ENCODE assay signal across 12 mouse cellular contexts in genomic region chr1:133255776-133256175, GRCm38 (mm10). TPM values are rescaled to one million over a fixed set of nuclear protein-coding genes. Genes with fewer than 3 reads are reported as not detected.
DNase-seq lines count a peak whose midpoint lies in the region; ATAC-seq and TF ChIP-seq lines count a peak whose summit lies in the region.
"Had no signal": no experiment of that assay in that cellular context is flagged by ENCODE, and none has a peak within 500 bp of the region (broad histone marks: within the 10 kb centered on the region; RNA-seq: fewer than 3 reads in every experiment).

No protein-coding gene starts in this region.

- no peak overlapping the region for H3K4me2 ChIP-seq in midbrain, embryonic 13.5 days (replicated peaks)
- H3K4me2 ChIP-seq in midbrain, embryonic 15.5 days, result no peak overlapping the region
- peak overlapping the region; percentile 33; the same call in 1 of the 2 replicates for H3K4me2 ChIP-seq in stomach, postnatal 0 days (replicated peaks; ENCODE audit: low read depth)

- H3K9ac ChIP-seq in midbrain, embryonic 13.5 days (replicated peaks), result 0 out of 2 replicates have a peak overlapping the region, but pooled peaks have one; percentile 44
- no peak overlapping the region for H3K9ac ChIP-seq in midbrain, embryonic 15.5 days
- H3K9ac ChIP-seq in stomach, postnatal 0 days (ENCODE audit: low read length), result 0 out of 2 replicates have a peak overlapping the region, but pooled peaks have one; percentile 23

- ATAC-seq in midbrain, embryonic 13.5 days, result no peak
- no peak for ATAC-seq in midbrain, embryonic 15.5 days (replicated peaks)
- no peak for ATAC-seq in stomach, postnatal 0 days (ENCODE audit: low FRiP score, low TSS enrichment)

- TF ChIP-seq POLR2A in cerebellum, adult 2 months (IDR thresholded peaks at IDR 0.05; ENCODE audit: borderline replicate concordance, insufficient read depth, low read length), result no peak
- TF ChIP-seq POLR2A in kidney, adult 2 months (IDR thresholded peaks at IDR 0.05; ENCODE audit: low read depth, low read length), result no peak

- peak overlapping the region; percentile 42 for H3K4me3 ChIP-seq in cerebellum, adult 2 months (replicated peaks; ENCODE audit: insufficient read depth, low read depth, low read length)
- no peak overlapping the region for H3K4me3 ChIP-seq in kidney, adult 2 months (ENCODE audit: insufficient read depth, low read depth, low read length)
- H3K4me3 ChIP-seq in midbrain, embryonic 13.5 days (replicated peaks), result no peak overlapping the region
- no peak overlapping the region for H3K4me3 ChIP-seq in midbrain, embryonic 15.5 days
- peak overlapping the region; percentile 15; the same call in 1 of the 2 replicates for H3K4me3 ChIP-seq in stomach, postnatal 0 days (ENCODE audit: low read depth, low read length)
- H3K4me3 ChIP-seq: erythroblast, embryonic 14.5 days; left cerebral cortex, adult 2 months had no signal

- H3K27me3 ChIP-seq in cerebellum, adult 2 months (ENCODE audit: control insufficient read depth, insufficient read depth, low read length), result no peaks in the 10 kb centered on the region
- no peaks in the 10 kb centered on the region for H3K27me3 ChIP-seq in kidney, adult 2 months (replicated peaks; ENCODE audit: control insufficient read depth, insufficient read depth, low read length)
- no peaks in the 10 kb centered on the region for H3K27me3 ChIP-seq in midbrain, embryonic 13.5 days
- H3K27me3 ChIP-seq in midbrain, embryonic 15.5 days (replicated peaks), result no peaks in the 10 kb centered on the region
- no peaks in the 10 kb centered on the region for H3K27me3 ChIP-seq in stomach, postnatal 0 days (ENCODE audit: control insufficient read depth, insufficient read depth, low read length)

- peaks cover 22% of the 10 kb centered on the region for H3K4me1 ChIP-seq in cerebellum, adult 2 months (ENCODE audit: control insufficient read depth, insufficient read depth, low read length)
- peaks cover 62% of the 10 kb centered on the region for H3K4me1 ChIP-seq in kidney, adult 2 months (ENCODE audit: control insufficient read depth, insufficient read depth, low read length)
- H3K4me1 ChIP-seq in midbrain, embryonic 13.5 days (replicated peaks), result peaks cover 77% of the 10 kb centered on the region
- peaks cover 59% of the 10 kb centered on the region for H3K4me1 ChIP-seq in midbrain, embryonic 15.5 days
- peaks cover 29% of the 10 kb centered on the region for H3K4me1 ChIP-seq in stomach, postnatal 0 days (replicated peaks; ENCODE audit: control insufficient read depth, insufficient read depth)

- DNase-seq in cerebellum, adult 2 months, result no peak
- no peak for DNase-seq in cerebellum, postnatal 4 days (ENCODE audit: low spot score in 2 of 2)
- DNase-seq in kidney, adult 2 months, result no peak
- DNase-seq in kidney, adult 18-20 months, result no peak
- no peak for DNase-seq in stomach, postnatal 0 days (ENCODE audit: low spot score)
- DNase-seq in left cerebral cortex, adult 9 months (ENCODE audit: low spot score in 2 of 2), result no peak
- DNase-seq: thymus, postnatal 14 days had no signal

- peaks cover 1% of the 10 kb centered on the region; the same call in 1 of the 2 replicates for H3K36me3 ChIP-seq in kidney, adult 2 months (ENCODE audit: control insufficient read depth, insufficient read depth, low read length)
- H3K36me3 ChIP-seq in midbrain, embryonic 13.5 days, result peaks cover 11% of the 10 kb centered on the region
- H3K36me3 ChIP-seq in midbrain, embryonic 15.5 days (replicated peaks), result no peaks in the 10 kb centered on the region; the same call in 1 of the 2 replicates
- 0 out of 2 replicates have a peak, but pooled peaks cover 3% of the 10 kb centered on the region for H3K36me3 ChIP-seq in stomach, postnatal 0 days (ENCODE audit: control insufficient read depth, insufficient read depth, low read length)

- TF ChIP-seq CTCF in cerebellum, adult 2 months (IDR thresholded peaks at IDR 0.05; ENCODE audit: borderline replicate concordance, insufficient read depth, low read depth, low read length), result no peak
- no peak for TF ChIP-seq CTCF in kidney, adult 2 months (conservative IDR thresholded peaks at IDR 0.05; ENCODE audit: insufficient read depth, insufficient read length, low read depth, low read length)
- TF ChIP-seq CTCF in stomach, postnatal 0 days (IDR thresholded peaks at IDR 0.05; ENCODE audit: low read depth), result no peak

- WGBS in cerebellum, adult 2 months, result 85% methylated on average over 5 of the region's 5 CpGs
- WGBS in kidney, adult 2 months, result 51% methylated on average over 5 of the region's 5 CpGs
- 47% methylated on average over 5 of the region's 5 CpGs for WGBS in midbrain, embryonic 13.5 days
- WGBS in midbrain, embryonic 15.5 days, result 47% methylated on average over 5 of the region's 5 CpGs
- WGBS in stomach, postnatal 0 days, result 22% methylated on average over 5 of the region's 5 CpGs

- H3K9me3 ChIP-seq in midbrain, embryonic 13.5 days, result no peaks in the 10 kb centered on the region
- no peaks in the 10 kb centered on the region for H3K9me3 ChIP-seq in midbrain, embryonic 15.5 days
- no peaks in the 10 kb centered on the region for H3K9me3 ChIP-seq in stomach, postnatal 0 days (ENCODE audit: control insufficient read depth, low read length)

- no peak for TF ChIP-seq EP300 in stomach, postnatal 0 days (optimal IDR thresholded peaks at IDR 0.05)

- no peak overlapping the region for H3K27ac ChIP-seq in cerebellum, adult 2 months (ENCODE audit: insufficient read depth, low read length)
- peak overlapping the region; percentile 77 for H3K27ac ChIP-seq in kidney, adult 2 months (ENCODE audit: insufficient read depth, low read depth, low read length)
- peak overlapping the region; percentile 51 for H3K27ac ChIP-seq in midbrain, embryonic 13.5 days
- no peak overlapping the region for H3K27ac ChIP-seq in midbrain, embryonic 15.5 days
- H3K27ac ChIP-seq in stomach, postnatal 0 days (replicated peaks), result peak overlapping the region; percentile 42
- H3K27ac ChIP-seq: left cerebral cortex, adult 2 months had no signal

RNA-seq across cellular contexts. Expression of gene Golt1a, which starts 53.8 kb away (rescaled TPM):
- not detected in 2 replicates for polyA plus RNA-seq in cerebellum, adult 2 months (2012; rRNA removed)
- 18.1 and 18.9 TPM in 2 replicates for polyA plus RNA-seq in kidney, adult 2 months (2012; rRNA removed)
- polyA plus RNA-seq in midbrain, embryonic 13.5 days (2015; fragmentation: Nextera tagmentation; extraction: Ambion mirVana), result not detected in 2 replicates
- polyA plus RNA-seq in midbrain, embryonic 15.5 days (2015; fragmentation: Nextera tagmentation; extraction: Ambion mirVana), result 0.17 TPM in 1 of 2 replicates, not detected in the other
- polyA plus RNA-seq in stomach, postnatal 0 days (2015; fragmentation: Nextera tagmentation; extraction: Ambion mirVana), result 7.6 and 10.8 TPM in 2 replicates
- polyA plus RNA-seq: brain, embryonic 14.5 days; erythroblast, embryonic 14.5 days had no signal

Comparison
In these comparisons a context has a peak if more than half of its experiments do, and no peak if none do; other contexts are left out.
1. H3K27ac ChIP-seq: peak in kidney, adult 2 months (single experiment), midbrain, embryonic 13.5 days (single experiment) and stomach, postnatal 0 days (single experiment); none in cerebellum, adult 2 months (single experiment) and midbrain, embryonic 15.5 days (single experiment).
2. H3K4me3 ChIP-seq: peak in cerebellum, adult 2 months (single experiment) and stomach, postnatal 0 days (single experiment); none in kidney, adult 2 months (single experiment), midbrain, embryonic 13.5 days (single experiment) and midbrain, embryonic 15.5 days (single experiment).